Mouse (Mus musculus): ENCODE measurements around the gene Esp18. TPM values are rescaled to one million over a fixed set of nuclear protein-coding genes. Genes with fewer than 3 reads are reported as not detected.

Gene Esp18
- total RNA-seq (2021): not detected
- long read RNA-seq, experiment 1: 0 reads
- long read RNA-seq, experiment 2: 0 reads

DNA sequence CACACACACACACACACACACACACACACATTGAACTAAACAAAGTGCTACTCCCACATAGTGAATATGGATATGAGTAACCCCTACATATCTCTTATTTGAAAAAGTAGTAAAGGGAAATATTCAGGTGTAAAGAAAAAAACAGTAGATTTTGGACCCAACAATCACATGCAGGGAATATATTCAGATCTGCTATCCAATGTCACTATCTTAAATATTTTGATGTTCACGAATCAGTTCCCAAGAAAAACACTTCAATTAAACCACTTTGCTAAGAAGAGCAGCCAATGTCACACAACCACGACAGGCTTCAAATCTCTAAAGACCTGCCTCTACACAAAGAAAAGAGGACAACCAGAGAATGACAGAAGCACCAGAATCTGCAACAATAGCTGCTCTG, at the start of gene Esp18:
Gene Esp18, plus strand, starts transcription at position 301 of the 400 bp plus-strand sequence.
- DNase-seq: no peak

GRCm38 (mm10) chr17:39363316-39363715, 42.8 kb upstream of the Esp18 start:
- no peak for DNase-seq

Small RNA genes lying within 50 kb of the gene (microRNA-seq; reads per million reads assigned to microRNA genes)
- gene Gm26429: 0 reads per million in 2 experiments

Other genes starting within 250 kb of the Esp18 start
- gene Esp16, start 129.8 kb downstream of the Esp18 start, total RNA-seq (2021): not detected
- not detected for gene Esp15, start 234.6 kb downstream of the Esp18 start, total RNA-seq (2021)